Mouse (Mus musculus): ENCODE results near the gene Pfkfb4.

DNA sequence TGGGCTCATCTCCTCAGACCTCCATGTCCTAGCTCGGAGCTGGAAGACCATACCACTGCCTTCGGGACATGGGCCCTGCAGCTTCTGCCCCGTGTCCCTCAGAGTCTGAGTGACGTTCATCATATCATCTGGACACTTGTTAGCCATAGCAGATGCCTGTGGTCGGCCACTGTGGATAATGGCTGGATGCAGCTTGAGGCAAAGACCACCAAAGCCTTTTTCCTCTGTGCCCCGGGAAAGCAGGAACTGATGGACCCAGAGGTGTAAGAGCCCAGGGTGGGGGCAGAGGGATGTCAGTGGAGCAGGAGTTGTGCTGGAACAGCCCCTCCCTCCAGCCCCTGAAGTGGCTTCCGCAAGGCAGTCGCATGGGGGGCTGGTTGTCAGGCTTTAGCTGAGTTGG, 40.1 kb downstream of the Pfkfb4 start:
- TF ChIP-seq CTCF (IDR thresholded peaks at IDR 0.05; ENCODE audit: low read depth, low read length): no peak
- no peak for TF ChIP-seq POLR2A (IDR thresholded peaks at IDR 0.05; ENCODE audit: extremely low read depth, insufficient read depth, low read length)

All from liver, adult 2 months (tissue).